Mouse (Mus musculus): Measurements from ENCODE around the gene Gm20696.

The Gm20696 gene

DNA sequence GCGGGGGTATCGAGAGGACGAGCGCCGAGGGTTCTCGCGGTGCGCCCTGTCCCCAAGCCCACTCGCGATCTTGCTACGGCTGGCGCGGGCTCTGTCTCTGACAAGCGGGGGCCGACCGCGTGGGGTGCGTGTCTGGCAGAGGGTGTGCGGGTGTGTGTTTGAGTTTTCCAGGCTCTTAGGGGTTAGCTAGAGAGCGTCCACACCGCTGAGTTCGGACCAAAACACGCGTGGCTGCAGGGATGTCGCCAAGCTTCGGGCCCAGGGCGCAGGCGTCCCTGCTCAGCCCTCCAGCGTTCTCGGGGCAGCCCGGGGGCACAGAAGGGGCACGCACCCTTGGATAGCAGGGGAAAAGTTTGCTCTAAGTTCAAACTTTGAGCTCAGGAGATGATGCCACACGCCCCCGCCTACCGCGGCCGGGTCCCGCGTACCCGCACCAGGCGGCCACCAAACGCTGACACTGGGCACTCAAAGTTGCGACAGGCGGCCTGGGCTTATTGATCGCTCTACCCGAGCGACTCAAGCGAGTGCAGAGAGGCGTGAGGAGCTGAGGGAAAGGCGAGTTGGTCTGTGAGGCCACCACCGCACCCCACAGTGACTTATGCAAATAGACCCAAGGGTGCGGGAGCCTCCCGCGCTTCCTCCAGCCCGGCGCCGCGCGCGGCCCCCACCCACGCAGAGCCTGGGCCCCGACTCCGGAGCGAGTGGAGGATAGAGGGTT lies 144.8 kb downstream of the Gm20696 start:
- no peak for DNase-seq (ENCODE audit: low read depth, low spot score)

DNA sequence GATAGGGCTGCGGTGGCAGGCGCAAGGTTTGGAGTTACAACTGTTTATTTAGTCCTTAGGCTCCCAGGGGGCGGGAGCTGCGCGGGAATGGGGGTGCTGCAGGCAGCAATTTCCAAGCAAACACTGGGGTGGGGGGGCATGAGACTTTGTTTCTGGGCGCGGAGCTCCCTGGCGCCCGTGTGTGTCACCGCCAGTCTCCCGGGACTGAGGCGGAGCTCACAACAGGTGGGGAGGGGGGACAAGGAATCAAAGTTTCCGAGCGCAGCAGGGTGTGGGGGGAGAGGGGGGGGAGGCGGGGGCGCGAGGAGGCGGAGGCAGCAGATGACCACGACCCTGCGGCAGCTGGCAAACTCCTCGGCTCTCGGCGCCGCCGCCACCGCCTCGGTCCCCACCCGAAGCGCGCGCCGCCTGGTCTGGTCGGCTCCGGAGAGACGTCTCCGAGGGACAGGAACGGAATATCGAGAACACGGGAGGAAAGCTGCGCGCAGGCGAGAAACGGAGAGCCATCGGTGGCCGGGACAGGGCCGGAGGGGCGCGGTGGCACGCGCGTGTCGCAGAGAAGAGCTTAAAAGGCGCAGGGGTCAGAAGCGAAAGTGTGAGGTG lies 145.5 kb downstream of the Gm20696 start:
- no peak for DNase-seq (ENCODE audit: low read depth, low spot score)

DNA sequence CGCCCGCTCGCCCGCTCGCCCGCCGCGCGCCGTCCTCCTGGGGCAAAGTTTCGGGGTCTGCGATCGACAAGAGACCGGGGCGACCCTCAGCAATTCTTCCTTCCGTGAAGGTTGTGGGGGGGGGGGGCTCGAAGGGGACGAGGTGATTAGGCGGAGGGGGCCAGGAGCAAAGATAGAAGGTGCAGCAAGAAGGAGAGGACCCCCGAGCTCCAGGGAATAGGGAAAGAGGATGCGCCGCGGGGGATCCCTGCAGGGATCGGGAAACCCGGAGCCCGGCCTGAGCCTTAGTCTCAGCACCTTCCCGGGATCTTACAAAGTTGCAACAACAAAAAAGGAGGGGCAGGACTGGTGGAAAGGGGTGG lies 145.9 kb downstream of the Gm20696 start:
- no peak for DNase-seq (ENCODE audit: low read depth, low spot score)

DNA sequence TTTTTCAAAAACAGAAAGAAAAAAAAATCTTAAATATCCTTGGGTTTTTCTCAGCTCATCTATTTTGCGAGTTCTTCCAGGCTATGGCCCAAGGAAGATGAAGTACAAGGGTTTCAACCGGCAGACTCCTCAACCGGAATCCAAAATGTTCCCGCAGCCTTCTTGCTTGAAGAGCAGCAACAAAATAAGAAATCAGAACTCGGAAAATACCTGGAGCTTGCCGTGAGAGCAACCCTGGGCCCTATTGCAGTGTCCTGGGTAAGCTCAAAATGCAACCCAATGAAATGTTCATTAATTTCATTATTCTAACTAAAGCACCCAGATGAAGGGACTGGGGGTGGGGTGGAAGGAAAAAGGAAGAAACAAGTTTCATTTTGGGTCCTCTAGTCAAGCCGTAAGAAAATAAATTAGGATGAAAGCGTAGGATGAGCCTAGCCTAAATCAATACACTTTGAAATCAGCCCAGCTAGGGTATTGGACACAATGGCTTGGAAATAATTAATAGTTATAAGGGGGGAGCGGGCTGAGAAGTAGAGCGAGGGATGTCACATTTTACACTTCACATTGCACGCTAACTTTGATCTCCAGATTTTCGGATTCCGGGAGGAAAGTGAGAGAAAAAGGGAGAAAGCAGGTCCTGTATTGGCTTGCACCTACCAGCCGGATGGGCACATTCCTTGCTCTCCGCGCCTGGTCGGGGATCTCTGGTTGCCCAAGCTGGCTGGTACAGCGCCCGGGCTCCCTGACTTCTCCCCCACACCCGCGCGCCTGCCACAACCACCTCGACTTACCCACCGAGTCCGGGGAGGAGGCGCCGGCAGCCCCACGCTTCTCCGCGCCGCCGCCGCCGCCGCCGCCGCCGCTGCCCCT lies 146.6 kb downstream of the Gm20696 start:
- no peak for DNase-seq (ENCODE audit: low read depth, low spot score)

DNA sequence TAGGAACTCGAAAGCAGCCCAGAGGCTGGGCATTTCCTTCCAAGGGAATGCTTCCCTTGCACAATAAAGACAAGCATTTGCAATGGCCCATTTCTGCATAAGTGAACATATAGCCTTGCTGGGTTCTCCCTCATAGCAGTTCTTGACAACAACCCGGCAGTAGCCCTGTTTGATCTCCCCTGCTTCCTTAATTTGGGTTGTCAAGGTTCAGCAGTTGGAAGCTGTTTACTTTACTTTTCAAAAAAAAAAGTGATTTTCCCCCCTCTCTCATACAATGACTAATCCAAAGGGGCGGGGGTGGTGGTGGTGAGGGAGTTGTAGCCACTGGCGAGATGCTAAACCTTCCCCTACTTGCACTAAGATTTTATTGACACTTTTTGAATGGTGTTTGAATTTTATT lies 147.5 kb downstream of the Gm20696 start:
- no peak for DNase-seq (ENCODE audit: low read depth, low spot score)

DNA sequence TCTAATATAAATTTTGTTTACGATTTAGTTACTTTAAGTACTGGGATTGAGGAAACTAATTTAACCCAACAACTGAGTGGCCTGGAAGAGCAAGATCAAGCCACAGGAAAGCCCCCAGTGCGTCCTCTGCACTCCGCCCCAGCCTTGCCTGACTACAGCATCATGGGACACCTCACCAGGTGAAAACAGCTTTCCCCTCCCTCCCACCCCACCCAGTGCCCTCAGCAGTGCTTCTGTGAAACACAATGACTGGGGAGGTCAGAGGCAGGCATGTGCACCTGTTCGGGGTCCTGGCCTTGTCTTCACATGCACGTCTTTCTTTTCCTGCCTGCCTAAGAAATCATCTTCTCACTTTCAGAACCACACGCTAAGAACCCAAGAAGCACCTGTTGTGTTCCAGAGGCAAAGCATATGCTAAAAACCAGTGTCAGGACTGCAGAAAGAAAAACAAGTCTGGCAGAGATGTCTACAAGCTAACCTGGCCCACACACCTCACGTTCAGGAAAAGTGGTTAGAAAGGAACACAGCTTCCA lies 150.9 kb downstream of the Gm20696 start:
- DNase-seq (ENCODE audit: low read depth, low spot score) = no peak

DNA sequence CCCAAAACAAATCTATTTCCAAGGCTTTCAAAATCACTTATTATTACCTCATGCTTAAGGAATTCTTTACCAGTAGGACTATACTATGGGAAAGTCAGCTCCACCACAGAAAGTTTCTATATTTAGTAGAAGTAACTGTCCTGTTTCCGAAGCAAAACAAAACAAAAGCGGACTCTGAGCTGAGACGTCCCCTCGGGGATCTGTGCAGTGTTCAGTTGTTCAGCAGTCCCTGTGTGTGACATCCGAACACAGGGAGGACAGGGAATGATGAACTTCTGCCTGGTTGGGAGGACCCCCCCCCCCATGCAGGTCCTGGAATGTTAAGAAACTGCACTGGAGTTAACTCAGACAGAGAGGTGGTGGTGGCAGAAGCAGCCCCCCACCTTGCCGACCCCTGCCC lies 154.7 kb downstream of the Gm20696 start:
- no peak for DNase-seq (ENCODE audit: low read depth, low spot score)

DNA sequence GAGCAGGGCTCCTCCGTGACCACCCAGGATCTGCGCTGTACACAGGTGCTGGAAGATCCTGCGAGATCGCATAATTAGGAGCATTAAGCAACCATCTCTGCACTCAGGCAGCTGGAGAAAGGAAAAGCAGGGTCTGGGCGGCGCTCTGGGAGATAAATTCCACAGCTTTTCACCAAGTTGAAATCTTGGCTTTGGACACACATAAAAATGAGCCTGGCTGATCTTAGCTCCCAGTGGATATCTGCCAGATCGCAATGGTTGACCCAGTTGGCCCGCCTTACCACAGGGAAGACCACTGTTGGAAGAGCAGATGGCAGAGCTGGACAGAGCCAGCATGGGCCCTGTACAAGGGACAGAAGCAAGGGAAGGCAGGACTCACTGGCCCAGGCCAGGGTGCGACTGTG lies 157.4 kb downstream of the Gm20696 start:
- DNase-seq (ENCODE audit: low read depth, low spot score) = no peak

DNA sequence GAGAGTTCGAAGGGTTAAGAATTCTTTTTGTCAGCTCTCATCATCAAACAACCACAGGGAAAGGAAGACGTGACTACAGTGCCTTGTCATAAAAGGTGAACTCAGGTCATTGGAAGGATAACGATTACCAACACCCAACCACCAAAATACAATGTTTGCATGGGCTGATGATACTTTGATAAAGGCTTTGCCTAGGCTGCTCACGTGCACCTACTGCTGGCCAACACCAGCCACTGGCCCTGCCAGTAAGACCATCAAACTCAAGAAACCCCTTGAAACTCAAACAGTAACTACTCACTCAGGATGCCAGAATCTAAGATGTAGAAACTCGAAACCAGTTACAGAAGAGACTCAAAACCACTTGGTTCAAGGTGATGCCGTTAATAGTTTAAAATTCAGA lies 159.8 kb downstream of the Gm20696 start:
- no peak for DNase-seq (ENCODE audit: low read depth, low spot score)

DNA sequence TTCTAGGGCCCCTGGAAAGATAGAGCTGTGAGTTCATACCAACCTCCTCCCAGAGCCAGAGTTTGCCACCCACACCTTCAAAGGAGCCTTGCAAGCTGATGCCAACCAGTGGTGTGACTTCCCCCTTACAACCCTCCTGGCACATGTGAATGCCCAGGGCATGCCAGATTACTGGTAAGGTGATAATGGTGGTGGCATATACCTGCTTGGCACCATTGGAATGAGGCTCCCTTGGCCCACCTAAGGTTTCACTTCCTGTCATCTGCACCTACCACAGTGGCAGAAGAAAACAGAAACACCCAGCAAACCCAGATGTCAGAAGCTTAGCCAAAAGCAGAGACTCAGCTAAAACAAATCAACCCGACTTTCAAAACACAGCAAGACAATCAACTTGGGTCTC lies 162.9 kb downstream of the Gm20696 start:
- DNase-seq (ENCODE audit: low read depth, low spot score) = no peak

DNA sequence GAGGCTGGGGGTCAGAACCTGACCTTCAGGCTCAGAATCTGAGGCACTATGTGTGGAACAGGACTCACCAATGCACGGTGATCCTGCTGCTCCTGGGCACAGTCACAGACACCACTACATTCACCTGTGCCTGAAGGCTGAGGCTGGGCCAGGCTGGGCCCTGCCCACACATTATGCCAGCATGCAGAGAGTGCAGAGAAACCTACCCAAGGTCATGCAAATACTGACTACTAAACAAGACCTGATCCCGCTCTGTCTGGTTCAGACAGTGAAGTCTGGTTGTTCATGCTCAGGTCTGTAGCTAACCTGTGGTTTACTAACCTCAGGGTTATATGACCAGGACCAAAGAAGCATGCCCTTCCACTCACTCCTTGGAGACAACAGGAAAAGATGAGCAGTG lies 163.9 kb downstream of the Gm20696 start:
- no peak for DNase-seq (ENCODE audit: low read depth, low spot score)

DNA sequence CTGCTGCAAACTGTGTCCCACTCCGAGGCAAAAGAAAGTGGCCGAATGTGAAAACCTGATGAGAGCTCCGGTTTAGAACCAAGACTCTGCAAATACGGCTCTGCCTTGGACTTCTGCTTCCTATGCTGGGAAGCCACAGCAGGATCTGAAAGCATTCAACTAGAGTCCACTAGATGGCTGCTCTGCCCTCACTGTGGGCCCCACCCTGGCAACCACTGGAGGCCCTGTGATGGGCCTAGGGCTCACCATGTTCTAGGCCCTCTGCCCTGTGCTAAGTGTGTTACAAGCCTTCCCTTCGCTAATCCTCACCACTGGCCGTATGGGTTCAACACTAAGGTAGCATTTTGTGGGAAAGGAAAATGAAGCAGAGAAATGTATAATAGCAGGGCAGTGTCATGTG lies 164.3 kb downstream of the Gm20696 start:
- no peak for DNase-seq (ENCODE audit: low read depth, low spot score)

DNA sequence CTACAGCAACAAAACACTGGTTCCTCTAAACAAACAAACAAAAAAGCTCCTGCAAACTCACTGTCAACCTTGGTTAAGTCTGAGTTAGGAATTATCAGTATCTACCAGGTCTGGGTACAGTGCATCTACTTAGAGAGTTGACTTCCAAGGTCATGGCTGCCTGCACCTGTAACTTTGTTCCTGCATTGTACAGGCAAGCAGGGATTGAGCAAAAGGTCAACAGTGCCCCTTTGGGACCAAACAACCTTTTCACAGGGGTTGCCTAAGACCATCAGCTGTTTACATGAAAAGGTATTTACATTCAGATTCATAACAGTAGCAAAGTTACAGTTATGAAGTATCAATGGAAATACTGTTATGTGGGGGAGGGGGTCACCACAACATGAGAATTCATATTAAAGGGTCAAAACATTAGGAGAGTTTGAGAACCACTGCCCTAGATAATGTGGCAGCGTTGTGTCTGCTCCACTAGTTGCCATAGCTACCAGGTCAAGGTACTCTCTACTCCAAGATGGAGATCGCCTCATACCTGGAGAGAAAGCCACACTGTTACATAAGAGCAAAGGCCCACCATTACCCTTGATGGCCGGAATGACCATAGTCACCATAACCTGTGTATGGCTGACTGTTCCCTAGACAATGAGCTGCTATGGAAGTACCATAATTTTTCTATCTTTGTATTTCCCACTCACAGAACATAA lies 165.9 kb downstream of the Gm20696 start:
- DNase-seq (ENCODE audit: low read depth, low spot score) = no peak

DNA sequence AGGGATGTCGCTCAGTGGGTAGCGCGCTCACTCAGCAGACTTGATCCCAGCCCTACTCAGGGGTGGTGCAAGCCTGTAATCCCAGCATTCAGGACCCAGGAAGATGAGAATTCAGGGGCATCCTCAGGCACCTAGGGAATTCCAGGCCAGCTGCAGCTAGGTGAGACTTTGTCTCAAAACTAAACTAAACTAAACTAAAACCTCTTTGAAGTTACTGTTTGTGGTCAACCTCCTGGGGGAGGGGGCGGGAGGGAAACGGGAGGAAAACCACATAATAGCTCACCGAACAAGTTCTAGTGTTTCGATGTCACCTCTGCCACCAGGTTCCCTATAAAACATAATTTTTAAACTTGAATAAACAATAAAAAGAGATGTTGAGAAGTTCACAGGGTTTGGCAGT lies 168.5 kb downstream of the Gm20696 start:
- DNase-seq (ENCODE audit: low read depth, low spot score) = no peak

DNA sequence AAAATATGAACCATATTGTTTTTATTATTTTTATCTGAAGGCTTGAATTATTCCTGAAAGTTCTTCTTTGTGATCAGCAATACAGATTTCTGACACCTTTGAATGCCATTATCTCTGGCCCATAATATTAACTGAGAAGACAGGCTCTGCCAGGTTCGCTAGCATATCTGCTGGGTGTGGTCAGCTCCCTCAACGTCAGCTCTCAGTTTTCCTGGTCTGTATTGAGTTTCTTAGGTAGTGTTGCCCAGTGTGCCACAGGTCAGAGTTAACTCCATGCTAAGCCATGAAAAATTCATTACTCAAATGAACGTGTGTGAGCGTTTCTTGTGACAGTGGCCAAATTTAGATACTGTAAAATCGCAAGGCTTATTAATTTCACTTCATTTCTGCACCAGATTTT lies 170.5 kb downstream of the Gm20696 start:
- no peak for DNase-seq (ENCODE audit: low read depth, low spot score)

DNA sequence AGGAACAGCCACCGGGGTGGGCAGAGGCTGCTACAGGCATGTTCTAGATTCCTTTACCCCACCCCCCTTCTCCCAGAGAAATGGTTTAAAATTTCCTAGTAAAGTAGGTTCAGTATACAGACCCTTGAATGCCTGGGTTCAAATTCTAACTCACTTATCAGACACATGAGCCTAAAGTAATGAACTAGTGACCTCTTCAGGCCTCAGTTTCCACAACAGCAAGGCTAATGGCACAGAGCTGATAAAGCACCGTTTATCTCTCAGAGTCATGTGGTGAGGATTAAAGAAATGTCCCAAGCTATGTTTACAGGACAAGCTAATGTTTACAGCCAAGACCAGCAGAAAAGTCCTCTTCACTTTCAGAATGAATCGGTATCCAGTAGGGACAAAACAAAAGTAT lies 173.7 kb downstream of the Gm20696 start:
- DNase-seq (ENCODE audit: low read depth, low spot score) = no peak

DNA sequence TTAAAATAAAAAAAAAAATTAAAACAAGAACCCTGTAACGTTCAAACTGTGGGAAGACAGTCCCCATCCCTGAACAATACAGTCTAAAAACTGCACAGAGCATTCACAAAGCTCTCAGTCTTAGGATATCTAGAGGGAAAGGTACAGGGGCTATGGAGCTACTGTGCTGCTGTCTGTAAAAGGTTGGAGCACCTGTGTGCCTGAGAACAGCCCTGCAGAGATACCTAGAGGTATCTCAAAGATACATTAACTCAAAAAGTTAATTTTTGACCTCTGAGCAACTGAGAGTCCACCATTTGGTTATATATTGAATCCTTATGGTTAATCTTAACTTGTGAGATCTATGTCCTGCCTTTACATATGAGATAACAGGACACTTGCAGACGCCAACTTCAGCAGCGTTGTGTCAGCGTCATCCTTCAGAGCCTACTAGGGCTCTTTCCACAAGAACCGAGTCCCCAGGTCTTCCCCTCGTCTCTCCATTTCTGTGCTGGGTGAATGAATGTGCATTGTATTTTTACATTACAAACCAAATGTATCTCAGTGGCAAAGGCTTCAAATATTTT lies 174.5 kb downstream of the Gm20696 start:
- no peak for DNase-seq (ENCODE audit: low read depth, low spot score)

DNA sequence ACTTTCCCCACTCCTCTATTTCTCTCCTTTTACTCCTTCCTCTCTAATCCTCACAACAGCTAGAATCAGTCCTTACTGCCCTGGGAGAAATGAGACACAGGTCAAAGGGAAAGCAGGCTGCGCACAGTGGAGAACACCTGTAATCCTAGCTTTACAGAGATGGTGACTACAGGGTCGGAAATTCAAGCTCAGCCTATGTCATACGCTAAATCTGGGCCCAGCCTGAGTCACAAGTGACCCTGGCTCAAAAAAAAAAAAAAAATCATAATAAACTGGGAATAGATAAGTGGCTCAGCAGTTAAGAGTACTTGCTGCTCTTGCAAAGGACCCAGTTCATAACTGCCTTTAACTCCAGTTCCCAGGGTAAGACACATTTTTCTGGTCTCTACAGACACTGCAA lies 175.5 kb downstream of the Gm20696 start:
- no peak for DNase-seq (ENCODE audit: low read depth, low spot score)

DNA sequence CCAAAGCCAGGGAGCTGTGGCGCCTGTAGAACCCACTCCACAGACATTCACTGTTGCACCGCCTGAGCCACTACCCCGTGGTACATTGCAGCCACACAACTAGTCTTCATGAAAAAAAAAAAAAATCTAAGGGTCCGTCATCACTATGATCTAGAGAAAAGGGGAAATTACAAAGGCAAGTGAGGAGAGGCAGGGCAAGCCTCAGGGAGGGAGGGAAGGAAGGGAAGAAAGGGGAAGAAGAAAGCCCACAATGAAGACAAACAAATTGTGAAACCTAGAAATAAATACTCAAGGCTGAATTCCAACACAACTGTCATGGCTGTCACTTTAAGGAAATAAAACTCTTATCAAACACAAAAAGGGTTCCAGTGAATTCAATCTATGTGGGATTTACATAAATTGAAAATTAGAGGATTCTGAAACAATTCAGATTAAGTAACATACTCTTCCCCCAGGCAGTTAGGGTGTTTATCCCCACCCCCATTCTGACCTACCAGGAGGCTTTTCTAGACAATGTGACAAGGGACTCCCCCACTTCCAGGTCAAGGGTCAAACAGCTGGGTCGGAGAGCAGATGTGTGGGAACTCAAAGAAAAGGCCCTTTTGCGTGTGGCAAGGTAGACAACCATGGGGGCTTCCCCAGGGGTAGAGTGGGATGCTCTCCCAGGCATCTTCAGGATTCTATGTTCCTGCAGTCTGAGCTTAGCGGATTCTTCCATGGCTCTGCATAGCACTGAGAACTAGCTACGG lies 176.5 kb downstream of the Gm20696 start:
- no peak for DNase-seq (ENCODE audit: low read depth, low spot score)

DNA sequence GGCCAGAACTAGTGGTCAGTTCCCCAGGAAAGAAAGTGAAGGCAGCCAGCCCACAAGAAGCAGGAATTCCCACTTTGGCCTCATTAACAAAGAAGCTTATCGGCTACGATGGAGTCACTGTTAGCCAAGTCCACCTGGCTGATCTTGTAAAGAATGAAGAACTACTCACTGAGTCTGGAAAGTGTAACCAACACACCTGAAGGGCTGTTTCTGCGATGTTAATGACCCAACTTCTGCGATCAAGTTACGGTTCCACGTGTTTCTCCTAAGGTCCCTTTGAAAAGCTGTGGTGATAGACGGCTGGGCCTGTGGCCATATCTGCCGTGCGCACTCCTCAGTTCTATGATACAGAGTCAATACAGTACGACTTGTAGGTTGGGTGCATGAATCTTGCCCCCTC lies 177.2 kb downstream of the Gm20696 start:
- no peak for DNase-seq (ENCODE audit: low read depth, low spot score)
